Mouse (Mus musculus): ENCODE results near the gene Mcu. TPM values are rescaled to one million over a fixed set of nuclear protein-coding genes. Genes with fewer than 3 reads are reported as not detected.
A peak's percentile ranks its signal among the peaks of the same experiment; 100 is the strongest.

Gene Mcu
- 11.9 and 13.0 TPM in 2 replicates for total RNA-seq (2014; rRNA removed; ENCODE audit: low replicate concordance)
- 20.5 and 21.7 TPM in 2 replicates for polyA plus RNA-seq (2015; fragmentation: Nextera tagmentation; extraction: Ambion mirVana)

GRCm38 (mm10) chr10:59616522-59616921 is at the start of gene Mcu:
Mcu (minus strand) TSS chr10:59616692.
- ATAC-seq (ENCODE audit: insufficient read depth, low read depth) = peak; percentile 99

DNA sequence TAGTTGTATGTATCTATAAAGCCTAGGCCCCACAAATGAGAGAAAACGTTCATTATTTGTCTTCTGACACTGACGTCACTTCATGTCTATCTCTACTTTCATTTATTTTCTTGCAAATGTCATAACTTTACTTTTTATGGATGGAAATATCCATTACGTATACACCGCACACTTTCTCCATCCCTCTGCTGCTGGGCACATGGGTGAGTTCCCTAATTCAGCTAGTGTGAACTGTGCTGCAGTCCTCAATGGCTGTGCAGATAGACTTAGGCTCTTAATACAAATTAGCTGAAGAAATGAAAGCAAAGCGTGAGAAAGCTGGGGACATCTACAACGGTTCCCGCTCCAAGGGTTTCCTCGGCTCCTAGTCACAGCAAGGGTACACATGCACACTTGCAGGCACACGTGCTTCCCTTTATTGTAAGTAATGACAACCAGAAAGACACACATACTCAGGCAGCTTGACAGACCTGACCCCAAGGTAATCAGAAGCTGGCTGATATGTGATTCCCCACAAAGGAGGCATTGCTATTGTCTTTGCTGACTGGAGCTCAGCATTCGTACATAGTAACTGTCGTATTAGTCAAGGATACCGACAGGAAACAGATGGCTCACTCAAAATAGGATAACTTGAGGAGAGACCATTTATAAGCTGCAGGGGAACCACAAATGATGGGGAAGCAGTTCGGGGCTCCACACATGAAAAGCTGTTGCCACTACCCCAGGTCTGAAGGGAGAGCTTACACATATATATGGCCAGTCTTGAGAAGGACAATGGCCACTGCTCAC is 49.2 kb upstream of the Mcu start:
- no peaks in the 10 kb centered on the region for H3K27me3 ChIP-seq (ENCODE audit: control insufficient read depth, insufficient read depth, low read length)
- no peak for ATAC-seq (ENCODE audit: insufficient read depth, low read depth)
- no peak overlapping the region for H3K4me2 ChIP-seq (ENCODE audit: low read depth, low read length)

More at GRCm38 (mm10) chr10:59616522-59616921, at the start of gene Mcu:
- Histone ChIP-seq H3K36me3 (replicated peaks; ENCODE audit: control insufficient read depth, insufficient read depth, low read length) (no peaks in the 10 kb centered on the region), H3K4me2 (ENCODE audit: low read depth, low read length) (peak within 1 kb of the TSS; percentile 83), H3K9ac (replicated peaks; ENCODE audit: low read depth, low read length) (peak within 1 kb of the TSS; percentile 85), H3K4me3 (ENCODE audit: low read depth, low read length) (peak within 1 kb of the TSS; percentile 88), H3K9me3 (replicated peaks; ENCODE audit: control insufficient read depth, low read length) (no peaks in the 10 kb centered on the region), H3K27ac (ENCODE audit: low read depth) (peak within 1 kb of the TSS; percentile 85), H3K27me3 (ENCODE audit: control insufficient read depth, insufficient read depth, low read length) (no peaks in the 10 kb centered on the region), H3K4me1 (ENCODE audit: control insufficient read depth, insufficient read depth) (peaks cover 24% of the 10 kb centered on the region)
- TF ChIP-seq EP300 (IDR thresholded peaks at IDR 0.05; ENCODE audit: low read depth) (no peak), CTCF (IDR thresholded peaks at IDR 0.05; ENCODE audit: low read depth) (no peak)
- WGBS = 0% methylated on average over 33 of the region's 36 CpGs
- peak; percentile 94 for DNase-seq (ENCODE audit: low spot score)

GRCm38 (mm10) chr10:59664765-59665164 is 48.3 kb upstream of the Mcu start:
- no peaks in the 10 kb centered on the region for H3K27me3 ChIP-seq (ENCODE audit: control insufficient read depth, insufficient read depth, low read length)
- H3K4me1 ChIP-seq (ENCODE audit: control insufficient read depth, insufficient read depth) = peaks cover 13% of the 10 kb centered on the region
- H3K27ac ChIP-seq (ENCODE audit: low read depth) = no peak overlapping the region
- peaks cover 11% of the 10 kb centered on the region for H3K9me3 ChIP-seq (replicated peaks; ENCODE audit: control insufficient read depth, low read length)
- H3K9ac ChIP-seq (replicated peaks; ENCODE audit: low read depth, low read length) = no peak overlapping the region
- no peak overlapping the region for H3K4me3 ChIP-seq (ENCODE audit: low read depth, low read length)
- no peak for ATAC-seq (ENCODE audit: insufficient read depth, low read depth)
- DNase-seq (ENCODE audit: low spot score) = no peak
- H3K36me3 ChIP-seq (replicated peaks; ENCODE audit: control insufficient read depth, insufficient read depth, low read length) = no peaks in the 10 kb centered on the region
- H3K4me2 ChIP-seq (ENCODE audit: low read depth, low read length) = no peak overlapping the region
- 85% methylated on average over 2 of the region's 2 CpGs for WGBS
- TF ChIP-seq CTCF (IDR thresholded peaks at IDR 0.05; ENCODE audit: low read depth) = no peak
- TF ChIP-seq EP300 (IDR thresholded peaks at IDR 0.05; ENCODE audit: low read depth) = no peak

More for the DNA sequence above, 49.2 kb upstream of the Mcu start:
- WGBS = 60% methylated on average over 13 of the region's 13 CpGs
- Histone ChIP-seq H3K9ac (replicated peaks; ENCODE audit: low read depth, low read length) (no peak overlapping the region), H3K36me3 (replicated peaks; ENCODE audit: control insufficient read depth, insufficient read depth, low read length) (no peaks in the 10 kb centered on the region), H3K9me3 (replicated peaks; ENCODE audit: control insufficient read depth, low read length) (peaks cover 4% of the 10 kb centered on the region), H3K27ac (ENCODE audit: low read depth) (no peak overlapping the region), H3K4me3 (ENCODE audit: low read depth, low read length) (no peak overlapping the region), H3K4me1 (ENCODE audit: control insufficient read depth, insufficient read depth) (peaks cover 13% of the 10 kb centered on the region)
- peak; percentile 14 for DNase-seq (ENCODE audit: low spot score)
- TF ChIP-seq CTCF (IDR thresholded peaks at IDR 0.05; ENCODE audit: low read depth) (no peak), EP300 (IDR thresholded peaks at IDR 0.05; ENCODE audit: low read depth) (no peak)

DNA sequence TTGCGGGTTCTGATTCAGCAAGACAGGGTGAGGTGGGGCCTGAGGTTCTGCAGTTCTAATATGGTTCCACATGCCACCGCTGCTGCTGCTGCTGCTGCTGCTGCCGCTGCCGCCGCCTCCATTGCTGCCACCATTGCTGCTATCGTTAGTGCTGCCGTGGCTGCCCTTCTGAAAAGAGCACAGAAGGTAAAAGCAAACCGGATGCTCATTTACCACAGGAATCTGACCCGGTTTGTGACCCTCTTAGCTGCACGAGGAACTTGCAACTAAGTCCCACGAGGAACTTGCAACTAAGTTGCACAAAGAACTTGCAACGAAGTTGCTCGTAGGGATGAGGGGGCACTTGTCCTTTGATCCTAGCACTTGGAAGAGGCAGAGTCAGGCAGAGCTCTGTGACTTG is 40.3 kb upstream of the Mcu start:
- H3K36me3 ChIP-seq (replicated peaks; ENCODE audit: control insufficient read depth, insufficient read depth, low read length) = no peaks in the 10 kb centered on the region
- 82% methylated on average over 13 of the region's 13 CpGs for WGBS
- no peaks in the 10 kb centered on the region for H3K4me1 ChIP-seq (ENCODE audit: control insufficient read depth, insufficient read depth)
- TF ChIP-seq EP300 (IDR thresholded peaks at IDR 0.05; ENCODE audit: low read depth) (no peak), CTCF (IDR thresholded peaks at IDR 0.05; ENCODE audit: low read depth) (no peak)
- no peak overlapping the region for H3K4me3 ChIP-seq (ENCODE audit: low read depth, low read length)
- no peak overlapping the region for H3K27ac ChIP-seq (ENCODE audit: low read depth)
- no peak overlapping the region for H3K9ac ChIP-seq (replicated peaks; ENCODE audit: low read depth, low read length)
- ATAC-seq (ENCODE audit: insufficient read depth, low read depth) = no peak
- no peak overlapping the region for H3K4me2 ChIP-seq (ENCODE audit: low read depth, low read length)
- no peak for DNase-seq (ENCODE audit: low spot score)
- H3K9me3 ChIP-seq (replicated peaks; ENCODE audit: control insufficient read depth, low read length) = peaks cover 8% of the 10 kb centered on the region
- no peaks in the 10 kb centered on the region for H3K27me3 ChIP-seq (ENCODE audit: control insufficient read depth, insufficient read depth, low read length)

DNA sequence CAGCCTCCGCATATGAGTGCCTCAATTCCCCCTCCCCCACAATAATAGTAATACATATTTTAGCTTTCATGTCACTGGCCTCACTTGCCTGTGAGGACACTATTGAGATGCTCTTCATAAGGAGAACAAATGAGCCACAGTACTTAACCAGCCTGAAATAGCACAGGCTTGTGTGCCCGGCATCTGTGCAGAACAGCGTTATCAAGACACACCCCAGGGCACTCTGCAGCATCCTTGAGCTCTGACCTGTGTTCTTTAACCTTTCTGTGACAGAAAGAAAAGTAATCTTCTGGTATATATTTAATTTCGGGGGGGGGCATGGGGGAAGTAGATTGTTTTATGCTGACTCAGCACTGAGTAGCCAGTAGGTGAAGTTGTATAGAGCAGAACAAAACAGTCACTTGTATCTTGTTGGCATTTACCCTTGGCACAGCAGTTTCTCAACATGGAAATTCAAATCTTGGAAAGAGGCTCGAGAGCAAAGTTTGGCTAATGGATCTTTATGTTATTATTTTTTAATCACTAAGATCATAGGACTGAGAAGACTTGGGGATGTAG is 30.4 kb upstream of the Mcu start:
- peaks cover 10% of the 10 kb centered on the region; the same call in 1 of the 2 replicates for H3K9me3 ChIP-seq (replicated peaks; ENCODE audit: control insufficient read depth, low read length)
- no peaks in the 10 kb centered on the region for H3K36me3 ChIP-seq (replicated peaks; ENCODE audit: control insufficient read depth, insufficient read depth, low read length)
- H3K27me3 ChIP-seq (ENCODE audit: control insufficient read depth, insufficient read depth, low read length) = no peaks in the 10 kb centered on the region
- 0 out of 2 replicates have a peak, but pooled peaks cover 3% of the 10 kb centered on the region for H3K4me1 ChIP-seq (ENCODE audit: control insufficient read depth, insufficient read depth)
- H3K9ac ChIP-seq (replicated peaks; ENCODE audit: low read depth, low read length) = no peak overlapping the region
- ATAC-seq (ENCODE audit: insufficient read depth, low read depth) (no peak), DNase-seq (ENCODE audit: low spot score) (no peak)
- 39% methylated on average over 5 of the region's 5 CpGs for WGBS
- no peak overlapping the region for H3K4me2 ChIP-seq (ENCODE audit: low read depth, low read length)
- no peak for TF ChIP-seq EP300 (IDR thresholded peaks at IDR 0.05; ENCODE audit: low read depth)
- no peak for TF ChIP-seq CTCF (IDR thresholded peaks at IDR 0.05; ENCODE audit: low read depth)
- H3K27ac ChIP-seq (ENCODE audit: low read depth) = no peak overlapping the region
- no peak overlapping the region for H3K4me3 ChIP-seq (ENCODE audit: low read depth, low read length)

Data from heart, postnatal 0 days (tissue).